Mouse (Mus musculus) embryonic fibroblast, embryonic 13.5 days (primary cell): ENCODE results near the gene Tpcn1.

Experiments
- CTCF ChIP-seq: IDR thresholded peaks from 2 replicates; pipeline ENCODE4 v1.5.1; 2011; ENCODE audit warnings: mild to moderate bottlenecking, control low read depth, low read length, moderate library complexity, borderline replicate concordance; ENCODE audit not compliant: insufficient read depth
- POLR2A ChIP-seq: IDR thresholded peaks from 2 replicates; pipeline ENCODE4 v1.6.1; 2011; ENCODE audit warnings: low read depth, mild to moderate bottlenecking, control low read depth, low read length, moderate library complexity

- TF ChIP-seq CTCF (no peak), POLR2A (no peak)
Measured at GRCm38 (mm10) chr5:120621078-120621765, 32.7 kb upstream of the Tpcn1 start.
